Mouse (Mus musculus) thymus, postnatal 14 days (tissue): Measurements from ENCODE around the gene Rai1.

Experiments
- DNase-seq: peaks from one replicate; pipeline ENCODE4 v3.0.0; 2021

Gene Rai1

GRCm38 (mm10) chr11:60222469-60223236 is 117.8 kb downstream of the Rai1 start, which contains the start of gene Srebf1:
Gene Srebf1 (minus strand): TSS chr11:60222581.
- DNase-seq: peak; percentile 86

- peak; percentile 72 for DNase-seq
These were observed 119.9 kb downstream of the Rai1 start for GRCm38 (mm10) chr11:60224676-60225075.

GRCm38 (mm10) chr11:60225874-60226273 is 121.1 kb downstream of the Rai1 start:
- no peak for DNase-seq

- DNase-seq: no peak
These were observed 123.7 kb downstream of the Rai1 start for GRCm38 (mm10) chr11:60228525-60228924.

GRCm38 (mm10) chr11:60229821-60230220 is 125.0 kb downstream of the Rai1 start:
- no peak for DNase-seq

GRCm38 (mm10) chr11:60230512-60230911 is 125.7 kb downstream of the Rai1 start:
- peak; percentile 83 for DNase-seq

GRCm38 (mm10) chr11:60231326-60231725 is 126.5 kb downstream of the Rai1 start:
- no peak for DNase-seq

GRCm38 (mm10) chr11:60231951-60232350 is 127.1 kb downstream of the Rai1 start:
- DNase-seq: peak; percentile 78

GRCm38 (mm10) chr11:60232441-60233058 is 127.7 kb downstream of the Rai1 start:
- peak; percentile 73 for DNase-seq

GRCm38 (mm10) chr11:60233235-60233634 is 128.4 kb downstream of the Rai1 start:
- DNase-seq: no peak

GRCm38 (mm10) chr11:60235351-60235750 is 130.5 kb downstream of the Rai1 start:
- DNase-seq: peak; percentile 86

GRCm38 (mm10) chr11:60240509-60240908 is 135.7 kb downstream of the Rai1 start:
- DNase-seq: no peak

GRCm38 (mm10) chr11:60244503-60245143 is 139.8 kb downstream of the Rai1 start:
- no peak for DNase-seq

GRCm38 (mm10) chr11:60246077-60246476 is 141.3 kb downstream of the Rai1 start:
- peak; percentile 62 for DNase-seq

GRCm38 (mm10) chr11:60247753-60248550 is 143.1 kb downstream of the Rai1 start:
- peak; percentile 31 for DNase-seq
